Mouse (Mus musculus) ES-E14 (cell line): Measurements from ENCODE around the gene Clock. TPM values are rescaled to one million over a fixed set of nuclear protein-coding genes. Genes with fewer than 3 reads are reported as not detected.

ENCODE experiments used
- DNase-seq: peaks from one replicate; pipeline ENCODE4 v3.0.0-alpha.2; 2013; ENCODE audit warnings: low read depth, low spot score
- H3K27ac ChIP-seq: 2 replicates; pipeline ENCODE4 v1.5.1; 2012; ENCODE audit warnings: low read depth, mild to moderate bottlenecking, low read length, moderate library complexity, mixed read lengths; ENCODE audit not compliant: poor library complexity, insufficient read depth, severe bottlenecking
- H3K36me3 ChIP-seq: 2 replicates; pipeline ENCODE4 v1.6.1; 2012; ENCODE audit warnings: mild to moderate bottlenecking, low read length, moderate library complexity, mixed read lengths; ENCODE audit not compliant: control insufficient read depth, poor library complexity, insufficient read depth, severe bottlenecking
- H3K4me1 ChIP-seq, 2 experiments: fragments of 150-350 bp in 1 of 2; sonication (generic) in 1 of 2; 2 replicates each; pipeline ENCODE4 v1.6.1; 2012; ENCODE audit warnings: low read length in 2 of 2, mild to moderate bottlenecking in 1 of 2, mixed read lengths in 1 of 2; ENCODE audit not compliant: control insufficient read depth in 2 of 2, insufficient read depth in 2 of 2, poor library complexity in 1 of 2
- H3K4me3 ChIP-seq, 2 experiments: fragments of 150-350 bp in 1 of 2; sonication (generic) in 1 of 2; 2 replicates each; pipeline ENCODE4 v1.5.1; 2012; ENCODE audit warnings: low read length in 2 of 2, low read depth in 1 of 2, mild to moderate bottlenecking in 1 of 2, mixed read lengths in 1 of 2; ENCODE audit not compliant: insufficient read depth in 1 of 2, poor library complexity in 1 of 2, severe bottlenecking in 1 of 2
- H3K9ac ChIP-seq: 2 replicates; pipeline ENCODE4 v1.6.1; 2012; ENCODE audit warnings: low read depth, mild to moderate bottlenecking, low read length, mixed read lengths; ENCODE audit not compliant: poor library complexity, insufficient read depth, severe bottlenecking
- H3K9me3 ChIP-seq: fragments of 150-350 bp; sonication (generic); 2 replicates; pipeline ENCODE4 v1.6.1; 2012; ENCODE audit warnings: low read depth, mild to moderate bottlenecking, low read length; ENCODE audit not compliant: control insufficient read depth, insufficient read depth
- CHD2 ChIP-seq: IDR thresholded peaks from 2 replicates; pipeline ENCODE4 v1.6.1; 2014; ENCODE audit warnings: mild to moderate bottlenecking, low read depth, low read length, inconsistent platforms
- HCFC1 ChIP-seq: IDR thresholded peaks from 2 replicates; pipeline ENCODE4 v1.6.1; 2012; ENCODE audit warnings: low read length, inconsistent platforms, borderline replicate concordance; ENCODE audit not compliant: insufficient read depth
- MAFK ChIP-seq: IDR thresholded peaks from 2 replicates; pipeline ENCODE4 v1.6.1; 2014; ENCODE audit warnings: mild to moderate bottlenecking, low read depth, low read length, inconsistent platforms; ENCODE audit not compliant: insufficient read depth
- ZC3H11A ChIP-seq: IDR thresholded peaks from 2 replicates; pipeline ENCODE4 v1.6.1; 2012; ENCODE audit warnings: low read depth, mild to moderate bottlenecking, inconsistent platforms, low read length, borderline replicate concordance
- ZNF384 ChIP-seq: IDR thresholded peaks from 2 replicates; pipeline ENCODE4 v1.6.1; 2012; ENCODE audit warnings: low read depth, low read length, inconsistent platforms
- in situ Hi-C, 2 experiments: fragments of 600-800 bp; cut with MboI; formaldehyde crosslinking; loops; one replicate each; pipeline ENCODE4 v1.15.1; 2025; ENCODE audit warnings: low sequenced_read_pairs in 2 of 2, inconsistent platforms in 1 of 2; ENCODE audit not compliant: unreplicated experiment in 2 of 2
- total RNA-seq: library from RNA; depleted of rRNA; stranded (reverse); fragments of 300-350 nt; gene quantifications from 2 replicates; pipeline ENCODE4 v1.2.3, GENCODE M21; 2012

Clock gene
- total RNA-seq, 1 experiment, result 16.4 TPM

DNA sequence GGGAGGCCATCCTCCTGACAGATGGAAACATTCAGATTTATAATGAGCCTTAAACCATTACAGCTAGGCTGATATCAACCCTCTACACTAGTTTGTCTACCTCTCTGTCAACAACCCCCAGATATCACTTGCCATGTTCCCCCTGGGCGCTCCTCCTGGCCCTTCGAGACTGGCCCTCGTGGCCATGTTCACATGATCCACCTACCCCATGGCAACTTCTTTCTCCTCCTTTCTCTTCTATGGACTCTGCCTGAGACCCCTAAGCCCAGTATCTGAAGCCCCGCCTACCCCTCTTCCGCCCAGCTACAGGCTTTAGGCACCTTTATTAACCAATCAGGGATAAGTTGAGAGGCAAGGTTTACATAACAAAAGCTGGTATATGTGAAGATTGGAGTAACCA lies 124.8 kb downstream of the Clock start:
- no peak for DNase-seq
- Histone ChIP-seq H3K9ac (no peak overlapping the region), H3K27ac (no peak overlapping the region), H3K4me3 (no peak overlapping the region), H3K4me1 (peaks cover 5% of the 10 kb centered on the region in 2 experiments; a peak in 2 of 4 replicates), H3K36me3 (no peaks in the 10 kb centered on the region), H3K9me3 (no peaks in the 10 kb centered on the region)
- TF ChIP-seq HCFC1, result no peak
- TF ChIP-seq MAFK, result no peak
- no peak for TF ChIP-seq ZNF384
- no peak for TF ChIP-seq CHD2
- no peak for TF ChIP-seq ZC3H11A
- in situ Hi-C loops, result no loop called here

DNA sequence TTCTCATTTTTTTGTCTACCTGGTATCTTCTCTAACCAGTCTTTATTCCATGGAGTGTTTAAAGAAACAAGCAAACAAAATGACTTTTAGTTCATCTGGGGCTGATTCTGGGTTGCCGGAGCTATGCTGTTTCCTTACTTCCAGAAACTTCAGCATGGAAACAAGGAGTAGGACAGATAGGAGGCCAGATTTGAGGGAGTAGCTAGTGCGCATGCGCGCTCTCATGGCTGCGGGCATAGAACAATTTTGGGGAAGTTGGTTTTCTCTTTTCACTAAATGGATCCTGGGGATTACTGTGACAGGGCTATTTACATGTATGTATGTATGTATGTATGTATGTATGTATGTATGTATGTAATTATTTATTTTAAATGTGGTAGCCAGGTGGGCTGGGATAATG lies 125.4 kb downstream of the Clock start:
- no peak for DNase-seq
- no peaks in the 10 kb centered on the region for H3K36me3 ChIP-seq
- no peak overlapping the region for H3K27ac ChIP-seq
- H3K9me3 ChIP-seq, result no peaks in the 10 kb centered on the region
- H3K4me1 ChIP-seq, result peaks cover 5% of the 10 kb centered on the region in 2 experiments; a peak in 2 of 4 replicates
- in situ Hi-C loops, result no loop called here
- TF ChIP-seq ZNF384, result no peak
- TF ChIP-seq CHD2, result no peak
- no peak for TF ChIP-seq HCFC1
- no peak for TF ChIP-seq ZC3H11A
- no peak for TF ChIP-seq MAFK
- no peak overlapping the region for H3K4me3 ChIP-seq
- H3K9ac ChIP-seq, result no peak overlapping the region

DNA sequence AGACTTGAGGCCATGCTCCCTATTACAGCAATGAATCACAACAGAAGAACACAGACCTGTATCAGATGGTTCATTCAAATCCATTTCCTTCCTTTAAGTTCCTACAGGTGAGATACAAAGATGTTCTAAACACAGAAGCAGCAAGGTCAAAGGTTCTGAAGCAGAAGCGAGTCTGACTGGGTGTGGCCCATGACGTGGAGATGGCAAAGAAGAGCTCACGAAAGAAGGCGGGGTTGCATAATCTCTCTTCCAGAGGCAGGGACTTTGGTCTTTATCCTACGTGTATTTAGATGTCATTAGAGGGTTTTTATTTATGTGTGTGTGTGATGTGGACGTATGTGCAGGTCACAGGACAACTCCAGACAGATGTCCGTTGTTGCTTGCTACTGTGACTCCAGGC lies 126.9 kb downstream of the Clock start:
- in situ Hi-C loops, result no loop called here
- Histone ChIP-seq H3K4me3 (no peak overlapping the region), H3K4me1 (peaks cover 5% of the 10 kb centered on the region in 2 experiments; a peak in 2 of 4 replicates), H3K9me3 (no peaks in the 10 kb centered on the region), H3K36me3 (no peaks in the 10 kb centered on the region), H3K9ac (no peak overlapping the region), H3K27ac (no peak overlapping the region)
- TF ChIP-seq HCFC1 (no peak), ZC3H11A (no peak), MAFK (no peak), ZNF384 (no peak), CHD2 (no peak)
- DNase-seq, result no peak

GRCm38 (mm10) chr5:76176841-76177240 lies 127.8 kb downstream of the Clock start:
- no peak overlapping the region for H3K27ac ChIP-seq
- no peaks in the 10 kb centered on the region for H3K36me3 ChIP-seq
- H3K9me3 ChIP-seq, result no peaks in the 10 kb centered on the region
- no peak overlapping the region for H3K4me3 ChIP-seq
- H3K9ac ChIP-seq, result no peak overlapping the region; the same call in 1 of the 2 replicates
- DNase-seq, result no peak
- TF ChIP-seq MAFK, result no peak
- no peak for TF ChIP-seq ZC3H11A
- no peak for TF ChIP-seq ZNF384
- TF ChIP-seq HCFC1, result no peak
- no peak for TF ChIP-seq CHD2
- H3K4me1 ChIP-seq, result peaks cover 5% of the 10 kb centered on the region in 2 experiments; a peak in 2 of 4 replicates
- in situ Hi-C loops, result no loop called here

DNA sequence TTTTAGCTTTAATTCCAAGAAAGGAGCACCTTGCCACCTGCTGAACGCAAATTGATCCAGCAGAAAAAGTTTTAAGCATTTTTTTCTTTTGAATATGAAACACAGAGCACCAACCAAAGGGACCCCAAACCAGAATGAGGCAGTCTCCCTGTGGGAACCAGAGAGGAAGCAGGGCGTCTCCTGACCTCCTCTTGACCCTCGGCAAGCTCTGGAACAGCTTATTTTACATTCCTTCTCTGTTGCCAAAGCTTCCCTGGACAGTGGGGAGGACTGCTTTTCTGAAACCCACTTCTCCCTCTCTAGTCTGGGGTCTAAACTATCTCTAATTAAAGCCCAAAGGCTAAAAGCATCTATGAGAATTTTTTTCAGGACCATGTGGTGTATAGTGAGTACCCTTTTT lies 128.2 kb downstream of the Clock start:
- no peak overlapping the region for H3K9ac ChIP-seq
- in situ Hi-C loops, result no loop called here
- TF ChIP-seq CHD2 (no peak), ZNF384 (no peak), ZC3H11A (no peak), MAFK (no peak), HCFC1 (no peak)
- no peaks in the 10 kb centered on the region for H3K9me3 ChIP-seq
- H3K36me3 ChIP-seq, result no peaks in the 10 kb centered on the region
- H3K4me3 ChIP-seq, result no peak overlapping the region
- no peak overlapping the region for H3K27ac ChIP-seq
- DNase-seq, result no peak
- peaks cover 5% of the 10 kb centered on the region in 2 experiments; a peak in 2 of 4 replicates for H3K4me1 ChIP-seq
